Mouse (Mus musculus): Measurements from ENCODE around the gene Pcsk6.
"Not testable (repeated sequence)": the region's sequence is repeated elsewhere in the genome, so short reads cannot be mapped to it uniquely, and the experiment has no call there.

The Pcsk6 gene

GRCm38 (mm10) chr7:65861591-65862472 lies at the start of gene Pcsk6:
Gene Pcsk6 (plus strand): TSS chr7:65861734.
- CTCF ChIA-PET: no interaction called here

GRCm38 (mm10) chr7:65813611-65814212 lies 47.8 kb upstream of the Pcsk6 start:
- CTCF ChIA-PET: no interaction called here

DNA sequence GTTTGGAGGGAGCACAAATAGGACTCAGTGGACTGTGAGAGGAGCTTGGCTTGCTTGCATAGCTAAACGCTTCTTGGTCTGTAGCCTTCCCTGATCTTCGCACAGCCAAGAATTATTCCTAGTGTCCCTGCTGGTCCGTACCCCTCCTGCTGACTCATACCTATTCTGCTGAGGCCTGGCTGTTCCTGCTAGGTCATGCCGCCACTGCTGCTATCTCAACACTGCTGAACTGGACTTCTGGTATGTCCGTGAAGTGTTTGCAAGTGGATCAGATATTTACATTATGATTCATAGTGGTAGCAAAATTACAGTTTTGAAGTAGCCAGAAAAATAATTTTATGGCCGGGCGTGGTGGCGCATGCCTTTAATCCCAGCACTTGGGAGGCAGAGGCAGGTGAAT lies 44.0 kb upstream of the Pcsk6 start:
- CTCF ChIA-PET: no interaction called here

- CTCF ChIA-PET: no interaction called here
These were observed 41.1 kb upstream of the Pcsk6 start for GRCm38 (mm10) chr7:65820391-65820790.

GRCm38 (mm10) chr7:65821901-65822300 lies 39.6 kb upstream of the Pcsk6 start:
- CTCF ChIA-PET: not testable (repeated sequence)

DNA sequence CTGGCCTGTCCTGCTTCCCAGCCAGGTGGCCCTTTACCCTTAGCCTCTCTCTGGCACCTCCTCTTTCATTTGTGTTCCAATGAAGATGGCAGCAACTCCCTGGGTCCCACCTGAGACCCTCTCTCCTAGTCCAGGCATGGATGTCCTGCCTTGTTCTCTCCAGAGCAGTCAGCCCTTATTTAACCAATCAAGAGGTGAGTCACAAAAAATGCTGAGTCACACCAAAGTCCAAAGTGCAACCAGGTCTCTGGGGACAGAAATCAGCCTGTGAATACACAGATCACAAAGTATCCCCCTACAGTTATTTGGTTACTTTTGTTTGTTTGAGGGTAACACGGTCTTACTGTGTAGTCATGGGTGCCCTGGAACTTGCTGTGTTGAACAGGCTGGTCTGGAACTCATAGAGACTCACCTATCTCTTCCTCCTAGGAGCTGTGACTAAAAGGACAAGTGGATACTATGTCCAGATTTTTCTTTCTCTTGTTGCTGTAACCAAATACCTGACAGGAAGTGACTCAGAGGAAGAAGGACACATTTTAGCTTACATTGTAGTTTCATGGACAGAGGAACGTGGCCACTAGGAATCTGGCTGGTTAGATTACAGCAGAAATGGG lies 38.9 kb upstream of the Pcsk6 start:
- CTCF ChIA-PET: no interaction called here

- CTCF ChIA-PET: no interaction called here
These were observed 21.8 kb upstream of the Pcsk6 start for GRCm38 (mm10) chr7:65839756-65840155.

GRCm38 (mm10) chr7:65843210-65843609 lies 18.3 kb upstream of the Pcsk6 start:
- CTCF ChIA-PET: no interaction called here

- CTCF ChIA-PET: no interaction called here
These were observed 553 bp upstream of the Pcsk6 start for GRCm38 (mm10) chr7:65860981-65861380.

- CTCF ChIA-PET: no interaction called here
These were observed 1.1 kb downstream of the Pcsk6 start for GRCm38 (mm10) chr7:65862473-65863176.

DNA sequence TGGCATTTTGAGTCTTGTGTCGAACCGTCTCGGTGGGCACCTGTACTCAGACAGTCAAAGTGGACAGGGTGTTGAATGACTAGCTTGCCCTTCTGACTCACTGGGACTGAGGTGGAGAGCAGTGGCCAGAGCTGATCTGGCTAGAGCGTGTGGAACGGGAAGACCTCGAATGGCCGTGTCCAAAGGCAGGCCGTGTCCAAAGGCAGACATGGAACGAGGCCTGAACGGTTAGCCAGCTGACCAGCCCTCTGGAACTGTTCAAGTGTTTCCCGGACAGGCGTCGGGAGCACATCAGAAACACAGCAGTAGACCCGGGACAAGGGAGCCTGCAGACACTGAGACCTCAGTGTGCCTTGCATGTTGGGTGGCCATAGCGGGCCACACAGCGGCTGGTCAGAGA lies 7.6 kb downstream of the Pcsk6 start:
- CTCF ChIA-PET: no interaction called here

- CTCF ChIA-PET: no interaction called here
These were observed 8.3 kb downstream of the Pcsk6 start for GRCm38 (mm10) chr7:65869794-65870193.

DNA sequence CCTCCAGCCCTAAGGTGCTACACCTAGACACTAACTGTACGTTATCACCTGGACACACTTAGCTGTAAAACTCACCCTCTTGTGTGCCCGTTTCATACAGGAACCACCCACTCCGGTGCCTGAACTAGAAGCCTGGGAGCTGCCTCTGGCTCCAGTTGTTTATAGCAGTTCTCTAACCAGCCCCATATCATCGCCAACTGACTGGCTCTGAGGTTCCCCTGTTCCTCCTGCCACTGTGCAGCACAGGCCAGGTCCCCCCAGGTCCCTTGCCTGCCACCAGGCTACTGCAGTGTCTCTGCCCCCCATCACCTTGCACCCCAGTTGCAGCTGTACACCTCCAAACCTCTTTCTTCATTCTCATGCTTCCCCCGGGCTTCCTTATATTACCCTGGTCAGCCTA lies 8.7 kb downstream of the Pcsk6 start:
- CTCF ChIA-PET: no interaction called here

GRCm38 (mm10) chr7:65870928-65871580 lies 9.5 kb downstream of the Pcsk6 start:
- CTCF ChIA-PET: no interaction called here

DNA sequence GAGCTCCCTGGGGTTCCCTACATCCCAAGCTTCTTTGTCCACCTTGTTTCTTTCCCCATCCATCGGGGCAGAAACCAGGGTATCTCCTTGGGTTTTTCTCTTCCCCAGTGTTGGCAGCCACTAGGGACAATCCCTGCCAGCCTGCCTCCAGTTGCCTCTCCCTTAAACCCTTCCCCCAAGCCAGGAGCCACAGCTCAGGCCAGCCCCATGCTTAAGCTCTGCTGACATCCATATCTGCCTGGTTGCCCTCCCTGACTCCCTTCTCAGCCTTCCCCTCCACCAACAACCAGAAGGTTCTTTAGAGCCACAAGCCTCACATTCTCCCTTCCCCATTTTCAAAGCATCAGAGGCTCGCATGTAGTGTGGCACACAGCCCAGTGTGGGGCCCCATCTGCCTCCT lies 10.3 kb downstream of the Pcsk6 start:
- CTCF ChIA-PET: no interaction called here

DNA sequence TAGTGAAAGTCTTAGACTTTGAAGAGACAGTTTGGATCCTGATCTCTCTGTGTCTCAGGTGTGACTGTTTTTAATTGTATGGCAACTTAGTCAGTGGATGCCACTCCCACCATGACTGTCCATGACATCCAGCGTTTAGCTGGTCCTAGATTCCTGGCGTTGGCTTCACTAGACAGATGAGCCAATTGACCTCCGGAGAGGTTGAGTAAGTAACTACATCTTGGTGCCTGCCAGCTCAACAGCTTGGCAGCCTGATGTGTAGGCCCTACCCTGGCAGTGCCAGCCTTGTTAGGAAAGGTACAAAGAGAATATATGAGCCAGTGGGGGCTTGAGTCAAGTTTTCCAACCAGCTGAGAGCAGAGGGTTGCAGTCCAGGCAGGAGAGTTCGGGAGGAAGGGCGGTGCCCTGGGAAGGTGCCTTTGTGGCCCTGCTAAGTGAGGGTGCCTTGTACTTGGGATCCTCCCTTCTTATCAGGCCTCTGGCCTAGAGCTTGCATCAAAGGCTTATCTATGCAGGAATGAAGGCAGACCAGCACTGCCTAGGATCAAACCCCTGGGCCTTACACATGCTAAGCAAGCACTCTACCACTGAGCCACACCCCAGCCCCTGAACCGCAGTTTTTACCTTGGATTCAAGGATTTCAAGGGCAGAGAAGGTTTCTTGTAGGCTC lies 11.8 kb downstream of the Pcsk6 start:
- CTCF ChIA-PET: no interaction called here

DNA sequence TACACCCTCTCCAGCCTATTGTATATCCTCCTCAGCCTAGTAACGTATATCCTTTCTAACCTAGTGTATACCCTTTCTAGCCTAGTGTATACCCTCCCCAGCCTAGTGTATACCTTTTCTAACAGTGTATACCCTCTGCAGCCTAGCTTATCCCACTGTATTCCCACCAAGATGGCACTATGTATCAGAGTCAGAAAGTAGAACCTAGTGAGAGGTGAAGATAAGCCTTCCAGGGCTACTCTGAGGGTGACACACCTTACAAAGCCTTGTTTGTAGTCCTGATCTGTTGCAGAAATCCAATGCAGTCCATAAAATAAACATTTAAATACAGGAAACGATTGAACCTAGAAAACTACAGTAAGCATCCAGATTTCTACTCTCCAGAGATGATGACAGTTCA lies 12.4 kb downstream of the Pcsk6 start:
- CTCF ChIA-PET: no interaction called here

DNA sequence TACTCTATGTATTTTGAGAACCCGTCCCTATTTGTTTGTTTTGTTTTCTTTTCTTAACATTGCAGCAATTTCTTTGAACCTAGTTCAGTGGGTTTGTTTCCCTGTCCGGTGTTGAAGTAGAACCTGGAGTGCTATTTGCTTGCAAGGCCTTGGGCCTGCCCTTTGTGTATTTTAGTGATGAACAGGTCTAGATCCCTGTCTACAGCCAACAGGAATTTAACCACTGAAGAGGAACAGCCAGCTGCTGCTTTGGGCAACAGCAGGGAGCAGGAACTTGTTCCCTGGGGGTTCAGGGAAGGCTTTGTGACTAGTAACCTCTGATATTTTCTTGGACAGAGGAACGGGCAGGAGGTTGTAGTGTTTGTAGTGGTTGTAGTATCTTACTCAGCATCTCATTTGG lies 15.1 kb downstream of the Pcsk6 start:
- CTCF ChIA-PET: no interaction called here

DNA sequence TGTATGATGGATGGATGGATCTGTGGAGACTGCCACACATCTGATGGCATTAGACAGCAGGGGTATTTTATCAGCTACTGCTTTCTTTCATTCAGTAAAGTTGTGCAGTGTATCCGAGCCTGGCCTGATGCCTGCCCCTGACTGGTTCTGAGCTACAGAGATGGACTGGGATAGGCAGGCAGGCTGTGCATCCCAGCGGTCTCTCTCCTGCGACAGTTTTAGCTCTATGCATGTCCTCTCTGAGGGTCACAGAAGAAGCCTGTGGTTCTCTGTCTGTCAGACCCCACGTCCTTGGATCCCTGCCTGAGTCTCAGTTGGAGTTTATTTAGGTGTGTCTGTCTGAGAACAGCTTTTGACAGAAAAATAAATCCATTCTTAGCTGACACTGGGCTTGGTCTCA lies 16.7 kb downstream of the Pcsk6 start:
- CTCF ChIA-PET: no interaction called here

- CTCF ChIA-PET: no interaction called here
These were observed 17.8 kb downstream of the Pcsk6 start for GRCm38 (mm10) chr7:65879330-65879729.

DNA sequence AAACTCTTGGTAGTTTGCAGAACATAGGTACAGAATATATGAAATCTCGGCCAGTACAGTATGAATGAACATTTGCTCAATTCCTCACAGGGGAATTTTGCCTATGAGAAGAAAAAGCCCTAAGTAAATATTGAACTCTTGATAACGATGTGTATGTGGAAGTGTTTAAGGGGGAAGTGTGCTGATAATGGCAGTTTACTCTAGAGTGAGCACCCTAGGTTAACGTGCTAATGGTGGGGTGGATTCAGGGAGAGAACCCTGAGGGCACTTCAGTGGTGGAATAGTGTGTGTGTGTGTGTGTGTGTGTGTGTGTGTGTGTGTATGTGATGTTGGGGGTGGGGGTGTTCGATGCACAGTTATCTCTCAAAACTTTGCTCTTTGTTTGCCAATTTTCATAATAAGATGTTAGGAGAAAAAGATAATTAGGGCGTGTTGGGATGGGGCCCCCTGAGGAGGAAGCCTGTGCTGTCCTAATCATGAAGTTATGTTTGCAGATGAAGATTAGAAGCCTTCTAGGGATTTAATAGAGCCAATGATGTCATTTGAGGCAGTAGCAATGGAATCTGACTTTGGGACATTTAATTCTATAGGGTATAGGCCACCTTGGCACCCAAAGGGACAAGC lies 19.2 kb downstream of the Pcsk6 start:
- CTCF ChIA-PET: no interaction called here

All from spleen, embryonic (tissue).